Mouse (Mus musculus): ENCODE measurements around the gene Snap25. TPM values are rescaled to one million over a fixed set of nuclear protein-coding genes. Genes with fewer than 3 reads are reported as not detected.

The Snap25 gene
- polyA plus RNA-seq, 1 experiment from 2014 or later = 39.4 TPM

DNA sequence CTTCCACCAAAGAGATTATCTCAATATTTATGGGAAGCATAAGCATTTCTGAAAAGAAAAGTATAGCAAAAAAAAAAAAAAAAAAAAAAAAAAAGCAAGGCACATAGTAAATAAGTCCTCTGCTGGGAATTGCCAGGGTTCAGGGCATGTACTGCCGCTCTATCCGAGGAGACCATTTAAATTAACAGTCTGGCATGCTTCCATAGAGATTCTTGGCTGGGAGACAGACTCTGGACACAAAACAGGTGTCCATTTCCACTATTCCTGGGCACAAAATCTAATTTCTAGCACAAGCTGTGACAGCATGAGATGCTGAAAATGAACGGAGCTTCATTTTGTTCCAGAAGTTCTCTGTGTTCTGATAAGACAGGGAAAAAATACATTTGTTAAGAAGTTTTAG is 27.1 kb upstream of the Snap25 start:
- H3K36me3 ChIP-seq = no peaks in the 10 kb centered on the region
- H3K27me3 ChIP-seq (ENCODE audit: insufficient read depth, poor library complexity, severe bottlenecking) = no peaks in the 10 kb centered on the region
- no peak overlapping the region for H3K27ac ChIP-seq
- H3K4me1 ChIP-seq (replicated peaks) = no peaks in the 10 kb centered on the region
- H3K4me3 ChIP-seq = no peak overlapping the region
- DNase-seq (ENCODE audit: low spot score) = no peak
- no peaks in the 10 kb centered on the region for H3K9me3 ChIP-seq
- WGBS = 90% methylated on average over 3 of the region's 3 CpGs

DNA sequence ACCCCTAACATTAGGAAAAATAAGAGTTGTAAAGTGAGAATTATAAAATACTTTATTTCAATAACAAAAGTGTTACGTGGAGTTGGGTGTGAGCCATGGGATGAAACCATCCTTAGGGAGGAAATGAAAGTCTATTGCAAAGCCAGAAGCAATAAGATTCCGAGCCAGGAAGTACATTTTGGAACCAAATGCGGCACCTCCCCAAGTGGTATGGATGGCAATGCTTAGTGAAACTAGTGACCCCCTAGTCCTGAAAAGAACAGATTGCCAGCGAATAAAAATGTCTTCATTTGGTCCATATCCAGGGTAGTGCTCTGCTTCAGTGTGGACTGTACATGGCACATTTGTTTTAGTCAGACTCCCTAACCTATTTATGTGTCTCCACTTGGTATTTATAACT is 25.9 kb upstream of the Snap25 start:
- Histone ChIP-seq H3K9me3 (no peaks in the 10 kb centered on the region), H3K4me3 (no peak overlapping the region), H3K4me1 (replicated peaks) (no peaks in the 10 kb centered on the region), H3K36me3 (no peaks in the 10 kb centered on the region), H3K27me3 (ENCODE audit: insufficient read depth, poor library complexity, severe bottlenecking) (no peaks in the 10 kb centered on the region), H3K27ac (no peak overlapping the region)
- DNase-seq (ENCODE audit: low spot score) = no peak
- 91% methylated on average over 4 of the region's 4 CpGs for WGBS

DNA sequence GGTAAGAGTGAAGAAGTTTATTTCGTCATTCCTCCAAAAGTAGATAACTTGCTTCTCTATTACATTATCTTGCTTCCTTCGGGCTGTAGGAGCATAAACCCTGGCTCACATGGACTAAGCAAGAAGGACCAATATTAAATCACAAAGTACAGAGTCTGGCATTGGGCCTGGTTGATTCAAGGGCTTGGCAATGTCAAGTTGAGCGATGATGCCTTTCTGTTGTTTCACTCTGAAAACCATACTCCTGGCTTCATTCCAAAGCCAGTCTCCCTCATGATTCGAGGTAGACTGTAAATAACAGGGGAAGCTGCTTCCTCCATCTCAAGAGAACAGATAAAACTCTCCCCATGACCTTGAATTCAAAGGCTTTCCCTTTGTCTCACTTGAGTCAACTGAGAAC is 23.8 kb upstream of the Snap25 start:
- Histone ChIP-seq H3K27ac (no peak overlapping the region), H3K4me3 (no peak overlapping the region), H3K27me3 (ENCODE audit: insufficient read depth, poor library complexity, severe bottlenecking) (no peaks in the 10 kb centered on the region), H3K9me3 (no peaks in the 10 kb centered on the region), H3K4me1 (replicated peaks) (no peaks in the 10 kb centered on the region), H3K36me3 (no peaks in the 10 kb centered on the region)
- no peak for DNase-seq (ENCODE audit: low spot score)
- 85% methylated on average over 4 of the region's 4 CpGs for WGBS

- DNase-seq (ENCODE audit: low spot score) = no peak
- Histone ChIP-seq H3K27me3 (ENCODE audit: insufficient read depth, poor library complexity, severe bottlenecking) (no peaks in the 10 kb centered on the region), H3K27ac (no peak overlapping the region), H3K36me3 (no peaks in the 10 kb centered on the region), H3K9me3 (no peaks in the 10 kb centered on the region), H3K4me3 (no peak overlapping the region), H3K4me1 (replicated peaks) (no peaks in the 10 kb centered on the region)
- 87% methylated on average over 1 of the region's 1 CpGs for WGBS
Observed at GRCm38 (mm10) chr2:136691681-136692080, 21.6 kb upstream of the Snap25 start.

- H3K9me3 ChIP-seq = no peaks in the 10 kb centered on the region
- DNase-seq (ENCODE audit: low spot score) = no peak
- no peak overlapping the region for H3K27ac ChIP-seq
- no peak overlapping the region for H3K4me3 ChIP-seq
- WGBS = 85% methylated on average over 3 of the region's 3 CpGs
- no peaks in the 10 kb centered on the region for H3K4me1 ChIP-seq (replicated peaks)
- no peaks in the 10 kb centered on the region for H3K36me3 ChIP-seq
- no peaks in the 10 kb centered on the region for H3K27me3 ChIP-seq (ENCODE audit: insufficient read depth, poor library complexity, severe bottlenecking)
Observed at GRCm38 (mm10) chr2:136699429-136700227, 13.6 kb upstream of the Snap25 start.

DNA sequence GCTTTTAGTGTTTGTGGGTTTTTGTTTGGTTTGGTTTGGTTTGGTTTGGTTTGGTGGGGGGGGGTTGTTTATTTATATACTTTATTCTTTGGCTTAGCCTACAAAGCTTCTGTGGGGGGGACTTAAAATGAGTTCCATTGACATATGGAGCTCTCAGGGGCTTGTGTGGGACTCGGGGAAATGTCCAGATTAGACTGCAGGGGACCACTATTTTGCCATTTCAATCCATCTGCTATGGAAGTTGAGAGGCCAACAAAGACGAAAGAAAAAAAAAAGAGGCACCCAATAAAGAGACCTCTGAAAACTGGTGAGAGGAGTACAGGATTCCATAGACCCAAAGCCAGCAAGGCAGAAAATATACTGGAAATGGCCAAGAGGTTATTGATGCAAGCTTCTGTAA is 9.9 kb upstream of the Snap25 start:
- DNase-seq (ENCODE audit: low spot score) = no peak
- 63% methylated on average over 2 of the region's 2 CpGs for WGBS
- Histone ChIP-seq H3K9me3 (0 out of 2 replicates have a peak, but pooled peaks cover 5% of the 10 kb centered on the region), H3K4me3 (no peak overlapping the region), H3K27me3 (ENCODE audit: insufficient read depth, poor library complexity, severe bottlenecking) (no peaks in the 10 kb centered on the region), H3K4me1 (replicated peaks) (no peaks in the 10 kb centered on the region), H3K27ac (no peak overlapping the region), H3K36me3 (no peaks in the 10 kb centered on the region)

DNA sequence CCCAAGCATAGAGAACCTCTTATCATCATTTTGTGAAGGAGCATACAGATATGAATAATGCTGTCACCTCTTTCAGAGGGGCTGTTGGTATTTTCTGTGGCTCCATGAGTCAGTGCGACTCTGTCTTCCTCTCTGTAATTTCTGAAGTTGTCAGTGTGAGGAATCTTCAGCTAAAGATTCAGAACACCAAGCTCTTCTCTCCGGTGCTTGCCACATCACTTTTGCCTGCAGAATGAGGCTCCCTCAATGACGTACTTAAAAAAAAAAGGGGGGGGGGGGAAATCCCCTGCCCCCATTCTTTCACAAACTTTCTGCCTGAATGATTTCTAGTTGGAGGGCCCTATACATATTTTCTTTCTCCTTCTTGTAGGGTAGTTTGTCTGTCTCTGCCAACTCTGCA is 2.1 kb upstream of the Snap25 start:
- no peaks in the 10 kb centered on the region for H3K36me3 ChIP-seq
- peaks cover 30% of the 10 kb centered on the region for H3K4me1 ChIP-seq (replicated peaks)
- H3K27ac ChIP-seq = no peak overlapping the region
- no peak overlapping the region for H3K4me3 ChIP-seq
- H3K27me3 ChIP-seq (ENCODE audit: insufficient read depth, poor library complexity, severe bottlenecking) = 0 out of 2 replicates have a peak, but pooled peaks cover 3% of the 10 kb centered on the region
- no peak for DNase-seq (ENCODE audit: low spot score)
- 0 out of 2 replicates have a peak, but pooled peaks cover 4% of the 10 kb centered on the region for H3K9me3 ChIP-seq
- 22% methylated on average over 3 of the region's 3 CpGs for WGBS

DNA sequence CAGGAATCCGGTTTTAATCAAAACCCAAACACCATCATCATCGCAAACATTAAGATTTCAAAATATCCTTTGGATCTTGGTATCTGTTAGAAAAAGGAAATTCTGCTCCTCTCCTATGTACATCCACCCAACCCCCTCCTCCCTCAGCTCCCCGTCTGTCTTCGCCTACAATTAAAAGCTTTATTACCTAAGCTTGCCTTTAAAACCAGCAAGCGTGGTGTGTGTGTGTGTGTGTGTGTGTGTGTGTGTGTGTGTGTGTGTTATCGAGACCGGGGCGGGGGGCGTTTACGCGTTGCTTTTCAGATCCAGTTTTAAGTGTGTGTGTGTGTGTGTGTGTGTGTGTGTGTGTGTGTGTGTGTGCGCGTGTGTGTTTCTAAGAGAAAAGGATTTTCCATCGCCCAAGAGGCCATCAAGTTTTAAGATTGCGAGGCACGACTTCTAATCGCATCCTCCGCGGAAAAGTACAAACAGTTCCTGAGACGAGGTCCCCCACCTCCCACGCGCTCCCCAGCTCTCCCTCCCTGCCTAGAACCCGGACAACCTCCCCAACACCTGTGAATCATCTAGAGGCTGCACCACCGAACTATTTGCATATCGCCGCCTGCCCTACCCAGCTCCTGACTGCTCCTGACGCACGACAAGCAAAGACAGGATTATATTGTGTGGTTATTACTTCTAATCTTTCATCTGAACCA is 1.4 kb upstream of the Snap25 start:
- DNase-seq (ENCODE audit: low spot score) = peak; percentile 37
- Histone ChIP-seq H3K27ac (peak overlapping the region; percentile 59), H3K27me3 (ENCODE audit: insufficient read depth, poor library complexity, severe bottlenecking) (0 out of 2 replicates have a peak, but pooled peaks cover 3% of the 10 kb centered on the region), H3K9me3 (no peaks in the 10 kb centered on the region), H3K36me3 (no peaks in the 10 kb centered on the region), H3K4me1 (replicated peaks) (peaks cover 30% of the 10 kb centered on the region), H3K4me3 (peak overlapping the region; percentile 70)
- 3% methylated on average over 27 of the region's 28 CpGs for WGBS

DNA sequence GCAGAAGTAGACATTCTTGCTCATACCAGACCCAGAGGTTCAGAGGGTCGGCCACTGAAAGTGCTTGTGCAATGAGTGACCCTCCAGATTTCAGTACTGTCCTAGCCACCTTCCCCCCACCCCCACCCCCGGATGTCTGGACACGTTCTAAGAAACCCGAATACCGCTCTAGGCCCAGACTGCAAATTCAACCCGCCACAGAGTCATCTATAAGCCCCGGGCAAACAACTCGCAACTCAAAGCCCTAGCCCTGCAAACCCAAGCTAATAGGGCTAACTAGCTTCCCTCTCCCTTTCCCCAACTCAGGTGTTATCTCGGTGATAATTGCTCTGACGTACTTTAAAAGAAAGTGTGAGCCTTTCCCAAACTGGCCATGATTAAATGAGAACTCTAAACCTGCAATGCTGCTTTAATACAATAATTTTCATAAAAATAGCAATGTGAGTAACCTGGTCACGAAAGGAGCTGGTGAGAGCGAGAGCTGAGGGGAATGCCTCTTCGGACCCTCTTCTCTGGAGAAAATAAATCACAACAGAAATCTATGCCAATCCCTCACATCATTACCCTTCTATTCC is 725 bp upstream of the Snap25 start:
- H3K36me3 ChIP-seq = no peaks in the 10 kb centered on the region
- peaks cover 30% of the 10 kb centered on the region for H3K4me1 ChIP-seq (replicated peaks)
- H3K9me3 ChIP-seq = no peaks in the 10 kb centered on the region
- under 1% methylated on average over 13 of the region's 13 CpGs for WGBS
- H3K27me3 ChIP-seq (ENCODE audit: insufficient read depth, poor library complexity, severe bottlenecking) = 0 out of 2 replicates have a peak, but pooled peaks cover 3% of the 10 kb centered on the region
- peak overlapping the region; percentile 70 for H3K4me3 ChIP-seq
- H3K27ac ChIP-seq = peak overlapping the region; percentile 59; the same call in 1 of the 2 replicates
- DNase-seq (ENCODE audit: low spot score) = no peak

- Histone ChIP-seq H3K27me3 (ENCODE audit: insufficient read depth, poor library complexity, severe bottlenecking) (0 out of 2 replicates have a peak, but pooled peaks cover 3% of the 10 kb centered on the region), H3K36me3 (no peaks in the 10 kb centered on the region), H3K4me3 (peak overlapping the region; percentile 70), H3K4me1 (replicated peaks) (peaks cover 30% of the 10 kb centered on the region), H3K27ac (peak overlapping the region; percentile 80), H3K9me3 (no peaks in the 10 kb centered on the region)
- whole genome bisulfite sequencing = 0% methylated on average over 22 of the region's 22 CpGs
- peak; percentile 84 for DNase-seq (ENCODE audit: low spot score)
Observed at GRCm38 (mm10) chr2:136714008-136714411, 757 bp downstream of the Snap25 start.

- Histone ChIP-seq H3K27ac (no peak overlapping the region), H3K4me3 (no peak overlapping the region)
- no peak for DNase-seq (ENCODE audit: low spot score)
Observed at GRCm38 (mm10) chr2:136715531-136715930, 2.3 kb downstream of the Snap25 start.

GRCm38 (mm10) chr2:136716400-136716799 is 3.1 kb downstream of the Snap25 start:
- no peaks in the 10 kb centered on the region for H3K36me3 ChIP-seq
- no peaks in the 10 kb centered on the region for H3K9me3 ChIP-seq
- H3K27me3 ChIP-seq (ENCODE audit: insufficient read depth, poor library complexity, severe bottlenecking) = no peaks in the 10 kb centered on the region
- no peak overlapping the region for H3K27ac ChIP-seq
- no peak overlapping the region for H3K4me3 ChIP-seq
- peaks cover 26% of the 10 kb centered on the region for H3K4me1 ChIP-seq (replicated peaks)
- DNase-seq (ENCODE audit: low spot score) = no peak
- WGBS = 88% methylated on average over 1 of the region's 1 CpGs

More at GRCm38 (mm10) chr2:136715531-136715930, 2.3 kb downstream of the Snap25 start:
- Histone ChIP-seq H3K36me3 (no peaks in the 10 kb centered on the region), H3K4me1 (replicated peaks) (peaks cover 30% of the 10 kb centered on the region), H3K27me3 (ENCODE audit: insufficient read depth, poor library complexity, severe bottlenecking) (0 out of 2 replicates have a peak, but pooled peaks cover 3% of the 10 kb centered on the region), H3K9me3 (no peaks in the 10 kb centered on the region)
- WGBS = 76% methylated on average over 5 of the region's 5 CpGs

- Histone ChIP-seq H3K4me1 (replicated peaks) (no peaks in the 10 kb centered on the region), H3K27ac (no peak overlapping the region), H3K27me3 (ENCODE audit: insufficient read depth, poor library complexity, severe bottlenecking) (no peaks in the 10 kb centered on the region), H3K4me3 (no peak overlapping the region), H3K36me3 (no peaks in the 10 kb centered on the region), H3K9me3 (no peaks in the 10 kb centered on the region)
- peak; percentile 27 for DNase-seq (ENCODE audit: low spot score)
- 27% methylated on average over 4 of the region's 4 CpGs for WGBS
Observed at GRCm38 (mm10) chr2:136720235-136720634, 7.0 kb downstream of the Snap25 start.
